Mouse (Mus musculus): ENCODE data around the gene B3galt1. TPM values are rescaled to one million over a fixed set of nuclear protein-coding genes. Genes with fewer than 3 reads are reported as not detected.

B3galt1 gene
- total RNA-seq, 2 experiments from 2014 or later: 1.2 to 2.3 TPM

- DNase-seq: no peak
Observed at GRCm38 (mm10) chr2:68053243-68053642, 487.6 kb downstream of the B3galt1 start.

GRCm38 (mm10) chr2:68061341-68061740 lies 495.7 kb downstream of the B3galt1 start:
- DNase-seq: no peak

GRCm38 (mm10) chr2:68079426-68080360 lies 514.0 kb downstream of the B3galt1 start:
- DNase-seq: peak in 1 of 2 experiments; percentile 1

GRCm38 (mm10) chr2:68080872-68081280 lies 515.2 kb downstream of the B3galt1 start:
- no peak for DNase-seq

- DNase-seq: no peak
Observed at GRCm38 (mm10) chr2:68084483-68084882, 518.8 kb downstream of the B3galt1 start.

GRCm38 (mm10) chr2:68086101-68086500 lies 520.4 kb downstream of the B3galt1 start:
- no peak for DNase-seq

GRCm38 (mm10) chr2:68091559-68091958 lies 525.9 kb downstream of the B3galt1 start:
- DNase-seq: no peak

- DNase-seq: no peak
Observed at GRCm38 (mm10) chr2:68104641-68105040, 539.0 kb downstream of the B3galt1 start.

GRCm38 (mm10) chr2:68118076-68118475 lies 552.4 kb downstream of the B3galt1 start:
- no peak for DNase-seq

- DNase-seq: peak in 1 of 2 experiments; percentile 15
Observed at GRCm38 (mm10) chr2:68124751-68125150, 559.1 kb downstream of the B3galt1 start.

GRCm38 (mm10) chr2:68141094-68141493 lies 575.4 kb downstream of the B3galt1 start:
- DNase-seq: no peak

- no peak for DNase-seq
Observed at GRCm38 (mm10) chr2:68143292-68143691, 577.6 kb downstream of the B3galt1 start.

GRCm38 (mm10) chr2:68159751-68160150 lies 594.1 kb downstream of the B3galt1 start:
- no peak for DNase-seq

- DNase-seq: no peak
Observed at GRCm38 (mm10) chr2:68160566-68160965, 594.9 kb downstream of the B3galt1 start.

- DNase-seq: no peak
Observed at GRCm38 (mm10) chr2:68162012-68162411, 596.3 kb downstream of the B3galt1 start.

- no peak for DNase-seq
Observed at GRCm38 (mm10) chr2:68171306-68171705, 605.6 kb downstream of the B3galt1 start.

Small RNA genes lying within 50 kb of the gene (microRNA-seq; reads per million reads assigned to microRNA genes)
- gene Mir6335 (0 reads per million in 2 experiments), gene Mir7224 (1.9 reads per million in 2 experiments)

Other genes with a start within 250 kb of the B3galt1 start
- gene Gm21830, start 152.1 kb upstream of the B3galt1 start, total RNA-seq (2021): not detected
- not detected for gene Gm26727, start 132.7 kb upstream of the B3galt1 start, total RNA-seq (2021)
- 100 to 1,000 TPM; 312 to 316 TPM for gene Xirp2, start 119.9 kb upstream of the B3galt1 start, total RNA-seq (2021)